Mouse (Mus musculus): ENCODE measurements around the gene Creb1. TPM values are rescaled to one million over a fixed set of nuclear protein-coding genes. Genes with fewer than 3 reads are reported as not detected.

Creb1 gene
- polyA plus RNA-seq, 1 experiment from 2014 or later: 31.4 TPM

- no peaks in the 10 kb centered on the region for H3K36me3 ChIP-seq (ENCODE audit: control insufficient read depth, insufficient read depth, low read length)
- no peak overlapping the region for H3K4me3 ChIP-seq (ENCODE audit: low read depth, low read length)
- no peak overlapping the region for H3K4me2 ChIP-seq
- no peak for DNase-seq (ENCODE audit: low spot score)
- no peaks in the 10 kb centered on the region for H3K27me3 ChIP-seq (replicated peaks; ENCODE audit: control insufficient read depth, insufficient read depth, low read length)
- WGBS: 61% methylated on average over 3 of the region's 3 CpGs
- no peak overlapping the region for H3K9ac ChIP-seq (ENCODE audit: low read depth, low read length)
- H3K27ac ChIP-seq (ENCODE audit: low read depth, low read length): no peak overlapping the region
- no peak for ATAC-seq (replicated peaks; ENCODE audit: low FRiP score)
- no peaks in the 10 kb centered on the region; the same call in 1 of the 2 replicates for H3K4me1 ChIP-seq (replicated peaks; ENCODE audit: control insufficient read depth, insufficient read depth, low read length)
- no peaks in the 10 kb centered on the region for H3K9me3 ChIP-seq (ENCODE audit: control insufficient read depth, low read length)
Observed at GRCm38 (mm10) chr1:64518480-64518879, 14.0 kb upstream of the Creb1 start.

- Histone ChIP-seq H3K4me3 (ENCODE audit: low read depth, low read length) (no peak overlapping the region), H3K4me1 (replicated peaks; ENCODE audit: control insufficient read depth, insufficient read depth, low read length) (no peaks in the 10 kb centered on the region; the same call in 1 of the 2 replicates), H3K9me3 (ENCODE audit: control insufficient read depth, low read length) (no peaks in the 10 kb centered on the region), H3K36me3 (ENCODE audit: control insufficient read depth, insufficient read depth, low read length) (no peaks in the 10 kb centered on the region), H3K9ac (ENCODE audit: low read depth, low read length) (no peak overlapping the region), H3K27ac (ENCODE audit: low read depth, low read length) (no peak overlapping the region), H3K27me3 (replicated peaks; ENCODE audit: control insufficient read depth, insufficient read depth, low read length) (no peaks in the 10 kb centered on the region), H3K4me2 (no peak overlapping the region)
- no peak for DNase-seq (ENCODE audit: low spot score)
- 15% methylated on average over 1 of the region's 1 CpGs for WGBS
- ATAC-seq (replicated peaks; ENCODE audit: low FRiP score): no peak
Observed at GRCm38 (mm10) chr1:64519345-64519744, 13.1 kb upstream of the Creb1 start.

- no peaks in the 10 kb centered on the region; the same call in 1 of the 2 replicates for H3K4me1 ChIP-seq (replicated peaks; ENCODE audit: control insufficient read depth, insufficient read depth, low read length)
- DNase-seq (ENCODE audit: low spot score) (no peak), ATAC-seq (replicated peaks; ENCODE audit: low FRiP score) (no peak)
- H3K9me3 ChIP-seq (ENCODE audit: control insufficient read depth, low read length): no peaks in the 10 kb centered on the region
- no peak overlapping the region for H3K4me2 ChIP-seq
- no peak overlapping the region for H3K4me3 ChIP-seq (ENCODE audit: low read depth, low read length)
- no peaks in the 10 kb centered on the region for H3K27me3 ChIP-seq (replicated peaks; ENCODE audit: control insufficient read depth, insufficient read depth, low read length)
- H3K36me3 ChIP-seq (ENCODE audit: control insufficient read depth, insufficient read depth, low read length): no peaks in the 10 kb centered on the region
- WGBS: 50% methylated on average over 1 of the region's 1 CpGs
- H3K27ac ChIP-seq (ENCODE audit: low read depth, low read length): no peak overlapping the region
- no peak overlapping the region for H3K9ac ChIP-seq (ENCODE audit: low read depth, low read length)
Observed at GRCm38 (mm10) chr1:64519901-64520300, 12.5 kb upstream of the Creb1 start.

- H3K4me1 ChIP-seq (replicated peaks; ENCODE audit: control insufficient read depth, insufficient read depth, low read length): no peaks in the 10 kb centered on the region; the same call in 1 of the 2 replicates
- H3K9ac ChIP-seq (ENCODE audit: low read depth, low read length): no peak overlapping the region
- DNase-seq (ENCODE audit: low spot score): no peak
- ATAC-seq (replicated peaks; ENCODE audit: low FRiP score): no peak
- no peaks in the 10 kb centered on the region for H3K27me3 ChIP-seq (replicated peaks; ENCODE audit: control insufficient read depth, insufficient read depth, low read length)
- no peak overlapping the region for H3K27ac ChIP-seq (ENCODE audit: low read depth, low read length)
- no peaks in the 10 kb centered on the region for H3K36me3 ChIP-seq (ENCODE audit: control insufficient read depth, insufficient read depth, low read length)
- 78% methylated on average over 3 of the region's 3 CpGs for WGBS
- H3K9me3 ChIP-seq (ENCODE audit: control insufficient read depth, low read length): no peaks in the 10 kb centered on the region
- no peak overlapping the region for H3K4me2 ChIP-seq
- no peak overlapping the region for H3K4me3 ChIP-seq (ENCODE audit: low read depth, low read length)
Observed at GRCm38 (mm10) chr1:64521734-64522133, 10.7 kb upstream of the Creb1 start.

- no peak for ATAC-seq (replicated peaks; ENCODE audit: low FRiP score)
- Histone ChIP-seq H3K36me3 (ENCODE audit: control insufficient read depth, insufficient read depth, low read length) (no peaks in the 10 kb centered on the region), H3K4me3 (ENCODE audit: low read depth, low read length) (no peak overlapping the region), H3K4me1 (replicated peaks; ENCODE audit: control insufficient read depth, insufficient read depth, low read length) (no peaks in the 10 kb centered on the region; the same call in 1 of the 2 replicates), H3K27ac (ENCODE audit: low read depth, low read length) (no peak overlapping the region), H3K27me3 (replicated peaks; ENCODE audit: control insufficient read depth, insufficient read depth, low read length) (no peaks in the 10 kb centered on the region), H3K4me2 (no peak overlapping the region), H3K9me3 (ENCODE audit: control insufficient read depth, low read length) (no peaks in the 10 kb centered on the region), H3K9ac (ENCODE audit: low read depth, low read length) (no peak overlapping the region)
- WGBS: 80% methylated on average over 6 of the region's 6 CpGs
- no peak for DNase-seq (ENCODE audit: low spot score)
Observed at GRCm38 (mm10) chr1:64522637-64523036, 9.8 kb upstream of the Creb1 start.

- WGBS: 71% methylated on average over 1 of the region's 1 CpGs
- DNase-seq (ENCODE audit: low spot score) (no peak), ATAC-seq (replicated peaks; ENCODE audit: low FRiP score) (no peak)
- Histone ChIP-seq H3K27ac (ENCODE audit: low read depth, low read length) (no peak overlapping the region), H3K9me3 (ENCODE audit: control insufficient read depth, low read length) (no peaks in the 10 kb centered on the region), H3K4me3 (ENCODE audit: low read depth, low read length) (no peak overlapping the region), H3K4me2 (no peak overlapping the region), H3K27me3 (replicated peaks; ENCODE audit: control insufficient read depth, insufficient read depth, low read length) (no peaks in the 10 kb centered on the region), H3K9ac (ENCODE audit: low read depth, low read length) (no peak overlapping the region), H3K36me3 (ENCODE audit: control insufficient read depth, insufficient read depth, low read length) (no peaks in the 10 kb centered on the region), H3K4me1 (replicated peaks; ENCODE audit: control insufficient read depth, insufficient read depth, low read length) (no peaks in the 10 kb centered on the region; the same call in 1 of the 2 replicates)
Observed at GRCm38 (mm10) chr1:64523117-64523516, 9.3 kb upstream of the Creb1 start.

GRCm38 (mm10) chr1:64524661-64525060, 7.8 kb upstream of the Creb1 start:
- no peaks in the 10 kb centered on the region for H3K36me3 ChIP-seq (ENCODE audit: control insufficient read depth, insufficient read depth, low read length)
- DNase-seq (ENCODE audit: low spot score) (no peak), ATAC-seq (replicated peaks; ENCODE audit: low FRiP score) (no peak)
- H3K4me2 ChIP-seq: no peak overlapping the region
- 77% methylated on average over 2 of the region's 2 CpGs for WGBS
- H3K4me1 ChIP-seq (replicated peaks; ENCODE audit: control insufficient read depth, insufficient read depth, low read length): no peaks in the 10 kb centered on the region
- H3K27me3 ChIP-seq (replicated peaks; ENCODE audit: control insufficient read depth, insufficient read depth, low read length): no peaks in the 10 kb centered on the region
- no peak overlapping the region for H3K9ac ChIP-seq (ENCODE audit: low read depth, low read length)
- H3K4me3 ChIP-seq (ENCODE audit: low read depth, low read length): no peak overlapping the region
- no peaks in the 10 kb centered on the region for H3K9me3 ChIP-seq (ENCODE audit: control insufficient read depth, low read length)
- H3K27ac ChIP-seq (ENCODE audit: low read depth, low read length): no peak overlapping the region

GRCm38 (mm10) chr1:64527626-64528025, 4.8 kb upstream of the Creb1 start:
- 0 out of 2 replicates have a peak, but pooled peaks cover 4% of the 10 kb centered on the region for H3K4me1 ChIP-seq (replicated peaks; ENCODE audit: control insufficient read depth, insufficient read depth, low read length)
- ATAC-seq (replicated peaks; ENCODE audit: low FRiP score) (no peak), DNase-seq (ENCODE audit: low spot score) (no peak)
- H3K27me3 ChIP-seq (replicated peaks; ENCODE audit: control insufficient read depth, insufficient read depth, low read length): no peaks in the 10 kb centered on the region
- H3K4me2 ChIP-seq: no peak overlapping the region
- H3K9ac ChIP-seq (ENCODE audit: low read depth, low read length): no peak overlapping the region
- no peaks in the 10 kb centered on the region for H3K9me3 ChIP-seq (ENCODE audit: control insufficient read depth, low read length)
- H3K27ac ChIP-seq (ENCODE audit: low read depth, low read length): no peak overlapping the region
- no peaks in the 10 kb centered on the region for H3K36me3 ChIP-seq (ENCODE audit: control insufficient read depth, insufficient read depth, low read length)
- no peak overlapping the region for H3K4me3 ChIP-seq (ENCODE audit: low read depth, low read length)

- ATAC-seq (replicated peaks; ENCODE audit: low FRiP score): no peak
- Histone ChIP-seq H3K4me3 (ENCODE audit: low read depth, low read length) (no peak overlapping the region), H3K27ac (ENCODE audit: low read depth, low read length) (no peak overlapping the region), H3K4me2 (no peak overlapping the region), H3K36me3 (ENCODE audit: control insufficient read depth, insufficient read depth, low read length) (no peaks in the 10 kb centered on the region), H3K4me1 (replicated peaks; ENCODE audit: control insufficient read depth, insufficient read depth, low read length) (peaks cover 10% of the 10 kb centered on the region; the same call in 1 of the 2 replicates), H3K9me3 (ENCODE audit: control insufficient read depth, low read length) (no peaks in the 10 kb centered on the region), H3K27me3 (replicated peaks; ENCODE audit: control insufficient read depth, insufficient read depth, low read length) (no peaks in the 10 kb centered on the region), H3K9ac (ENCODE audit: low read depth, low read length) (no peak overlapping the region)
- no peak for DNase-seq (ENCODE audit: low spot score)
- 89% methylated on average over 5 of the region's 5 CpGs for WGBS
Observed at GRCm38 (mm10) chr1:64529781-64530315, 2.6 kb upstream of the Creb1 start.

All from liver, embryonic 11.5 days (tissue).